Mouse (Mus musculus) spleen, postnatal 36 days (tissue): Measurements from ENCODE around the gene Gm16427.
"Not testable (repeated sequence)": the region's sequence is repeated elsewhere in the genome, so short reads cannot be mapped to it uniquely, and the experiment has no call there.

ENCODE experiments used
- DNase-seq, 2 experiments: peaks; one replicate each; pipeline ENCODE4 v3.0.0; 2022; ENCODE audit warnings: low spot score in 2 of 2, mixed read lengths in 1 of 2

Gm16427 gene

DNA sequence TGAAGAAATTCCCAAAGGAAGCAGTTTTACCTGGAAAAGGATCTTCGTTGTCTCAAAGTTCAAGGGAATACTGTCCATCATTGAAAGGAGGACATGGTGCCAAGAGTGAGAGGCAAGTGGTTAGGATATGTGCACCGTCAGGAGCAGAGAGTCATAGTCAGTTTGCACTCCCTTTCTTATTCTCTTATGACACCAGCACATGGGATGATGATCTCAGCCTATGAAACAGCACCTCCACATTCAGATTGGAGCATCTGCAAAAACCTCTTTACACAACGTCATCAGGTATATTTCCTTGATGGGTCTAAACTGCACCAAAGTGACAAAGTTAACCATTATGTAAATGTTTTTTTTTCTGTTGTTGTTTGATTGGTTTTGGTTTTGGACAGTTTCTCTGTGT is at the start of gene Gm16427:
Gene Gm16427 (minus strand): TSS at position 101 of the 400 bp plus-strand sequence.
- DNase-seq: not testable (repeated sequence)
